Mouse (Mus musculus) spleen, adult 2 months (tissue): ENCODE results near the gene Pth2r. TPM values are rescaled to one million over a fixed set of nuclear protein-coding genes. Genes with fewer than 3 reads are reported as not detected.

Experiments used
- DNase-seq, 2 experiments: peaks; one replicate each; pipeline versions ENCODE4 v3.0.0 to v3.0.0-alpha.2; 2012 to 2021; ENCODE audit warnings: low spot score in 2 of 2, low read depth in 1 of 2
- H3K27ac ChIP-seq: fragments of 200-500 bp; 2 replicates; pipeline ENCODE4 v1.5.1; 2012; ENCODE audit warnings: low read length, inconsistent platforms; ENCODE audit not compliant: insufficient read depth
- H3K27me3 ChIP-seq: fragments of 200-500 bp; 2 replicates; pipeline ENCODE4 v1.6.1; 2012; ENCODE audit warnings: mild to moderate bottlenecking, moderate library complexity, low read length, inconsistent platforms; ENCODE audit not compliant: control insufficient read depth, insufficient read depth
- H3K36me3 ChIP-seq: fragments of 200-500 bp; 2 replicates; pipeline ENCODE4 v1.6.1; 2012; ENCODE audit warnings: mild to moderate bottlenecking, low read length, inconsistent platforms; ENCODE audit not compliant: control insufficient read depth, insufficient read depth
- H3K4me1 ChIP-seq: fragments of 200-500 bp; 2 replicates; pipeline ENCODE4 v1.6.1; 2011; ENCODE audit warnings: inconsistent platforms; ENCODE audit not compliant: control insufficient read depth, insufficient read depth, insufficient read length
- H3K4me3 ChIP-seq: fragments of 200-500 bp; 2 replicates; pipeline ENCODE4 v1.5.1; 2011; ENCODE audit warnings: mild to moderate bottlenecking, inconsistent platforms; ENCODE audit not compliant: insufficient read depth, insufficient read length; ENCODE audit errors: extremely low read depth
- CTCF ChIP-seq: fragments of 200-500 bp; IDR thresholded peaks from 2 replicates; pipeline ENCODE4 v1.5.1; 2011; ENCODE audit warnings: mild to moderate bottlenecking, inconsistent platforms; ENCODE audit not compliant: insufficient read depth, insufficient read length, insufficient replicate concordance; ENCODE audit errors: extremely low read depth
- POLR2A ChIP-seq: fragments of 200-500 bp; IDR thresholded peaks from 2 replicates; pipeline ENCODE4 v1.6.1; 2011; ENCODE audit warnings: low read depth, low read length, inconsistent platforms
- WGBS: fragments of 180-500 bp; shearing (Covaris S2); methylation state at CpG from one replicate; pipeline ENCODE4 v1.1.7; 2018; 5-methylcytosine and 5-hydroxymethylcytosine counted together
- polyA plus RNA-seq: library from polyadenylated mRNA; depleted of rRNA; stranded (reverse); fragments of >200 nt; gene quantifications from 2 replicates; pipeline ENCODE4 v1.2.3, GENCODE M21; 2012; rRNA removed

Gene Pth2r
- not detected in 2 replicates for polyA plus RNA-seq

DNA sequence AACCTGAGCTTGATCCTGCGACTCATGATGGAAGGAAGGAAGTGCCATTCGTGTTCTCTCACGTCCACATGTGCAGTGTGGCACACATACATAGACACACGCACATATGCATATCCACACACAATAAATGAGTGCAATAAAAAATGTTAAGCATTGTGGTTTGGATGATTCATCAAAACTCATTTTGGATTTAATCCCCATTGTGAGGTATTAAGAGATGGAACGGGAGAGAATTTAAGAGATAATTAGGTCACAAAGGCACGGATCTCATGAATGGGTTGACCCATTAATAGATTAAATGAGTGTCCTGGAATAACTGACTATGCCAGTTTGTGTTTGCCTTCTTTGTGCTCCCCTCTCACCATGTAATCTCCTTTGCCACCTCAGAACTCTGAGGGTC lies at the start of gene Pth2r:
Gene Pth2r, plus strand, starts transcription at position 301 of the 400 bp plus-strand sequence.
- no peak for DNase-seq
- Histone ChIP-seq H3K4me3 (no peak within 1 kb of the TSS), H3K4me1 (no peaks in the 10 kb centered on the region), H3K27me3 (no peaks in the 10 kb centered on the region), H3K27ac (no peak within 1 kb of the TSS), H3K36me3 (no peaks in the 10 kb centered on the region; the same call in none of the 2 replicates)
- no peak for TF ChIP-seq POLR2A
- no peak for TF ChIP-seq CTCF
- WGBS: 76% methylated on average over 6 of the region's 6 CpGs

DNA sequence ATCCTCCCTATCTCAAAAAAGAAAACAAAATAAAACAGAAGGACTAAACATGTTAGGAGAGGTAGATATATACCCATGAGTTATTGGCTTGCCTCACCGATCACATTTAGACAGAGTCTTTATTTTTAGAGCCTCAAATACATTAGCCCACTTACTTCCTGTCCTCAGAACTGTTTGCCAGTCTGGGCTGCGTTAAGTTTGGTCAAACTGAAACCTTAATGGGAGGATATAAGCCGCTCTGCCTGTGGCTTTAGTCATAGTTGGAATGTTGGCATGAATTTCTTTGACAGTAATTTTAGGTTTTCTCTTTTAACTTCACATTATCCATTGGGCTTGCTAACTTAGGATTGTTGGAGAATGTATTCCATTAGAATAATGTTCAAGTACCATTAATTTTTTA lies 44.1 kb upstream of the Pth2r start:
- no peak for DNase-seq
- no peak for TF ChIP-seq POLR2A
- peaks cover 8% of the 10 kb centered on the region; the same call in 1 of the 2 replicates for H3K4me1 ChIP-seq
- 18% methylated on average over 3 of the region's 3 CpGs for WGBS
- H3K4me3 ChIP-seq: no peak overlapping the region
- H3K36me3 ChIP-seq: peaks cover 7% of the 10 kb centered on the region
- H3K27ac ChIP-seq: no peak overlapping the region
- no peaks in the 10 kb centered on the region for H3K27me3 ChIP-seq

DNA sequence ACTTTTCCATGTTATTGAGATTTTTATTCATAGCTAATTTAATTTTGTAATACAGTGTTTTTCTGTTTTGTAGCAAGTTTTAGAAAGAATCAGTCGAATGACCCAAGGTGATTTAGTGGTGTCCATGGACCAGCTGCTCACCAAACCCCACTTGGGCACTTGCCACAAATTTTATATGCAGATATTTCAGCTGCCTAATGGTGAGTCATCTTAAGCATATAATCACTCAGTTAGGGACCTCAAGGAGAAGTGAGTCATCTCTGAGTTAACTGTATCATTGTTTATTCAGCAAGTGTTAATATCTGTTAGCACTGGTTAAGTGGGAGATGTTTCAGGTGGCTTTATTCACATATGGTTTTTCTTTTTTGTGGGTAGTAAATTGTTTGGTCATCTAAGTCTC lies 36.2 kb upstream of the Pth2r start:
- WGBS: 90% methylated on average over 1 of the region's 1 CpGs
- no peak for DNase-seq
- Histone ChIP-seq H3K27ac (no peak overlapping the region), H3K4me3 (no peak overlapping the region), H3K36me3 (peaks cover 20% of the 10 kb centered on the region), H3K4me1 (no peaks in the 10 kb centered on the region), H3K27me3 (no peaks in the 10 kb centered on the region)
- TF ChIP-seq POLR2A: no peak
- TF ChIP-seq CTCF: no peak

DNA sequence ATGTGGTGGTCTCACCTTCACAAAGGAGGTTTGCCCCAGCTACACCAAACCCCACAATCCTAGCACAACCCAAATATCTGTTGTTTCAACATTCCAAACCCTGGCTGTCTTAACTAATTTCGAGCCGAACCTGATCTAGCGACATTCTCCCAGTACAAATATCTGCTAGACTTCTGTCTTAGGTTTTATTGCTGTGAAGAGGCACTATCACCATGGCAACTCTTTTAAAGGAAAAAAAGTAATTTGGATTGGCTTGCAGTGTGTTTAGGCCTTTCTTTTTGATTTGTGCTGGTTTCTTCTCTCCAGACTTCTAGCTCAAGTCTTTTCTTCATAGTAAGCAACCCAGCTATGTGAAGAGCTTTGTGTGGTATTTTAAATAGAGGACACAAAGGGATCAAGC lies 1.4 kb upstream of the Pth2r start:
- Histone ChIP-seq H3K27me3 (no peaks in the 10 kb centered on the region), H3K36me3 (no peaks in the 10 kb centered on the region; the same call in none of the 2 replicates), H3K4me1 (no peaks in the 10 kb centered on the region), H3K4me3 (no peak overlapping the region), H3K27ac (no peak overlapping the region)
- DNase-seq: no peak
- 94% methylated on average over 3 of the region's 3 CpGs for WGBS
- TF ChIP-seq POLR2A (no peak), CTCF (no peak)

DNA sequence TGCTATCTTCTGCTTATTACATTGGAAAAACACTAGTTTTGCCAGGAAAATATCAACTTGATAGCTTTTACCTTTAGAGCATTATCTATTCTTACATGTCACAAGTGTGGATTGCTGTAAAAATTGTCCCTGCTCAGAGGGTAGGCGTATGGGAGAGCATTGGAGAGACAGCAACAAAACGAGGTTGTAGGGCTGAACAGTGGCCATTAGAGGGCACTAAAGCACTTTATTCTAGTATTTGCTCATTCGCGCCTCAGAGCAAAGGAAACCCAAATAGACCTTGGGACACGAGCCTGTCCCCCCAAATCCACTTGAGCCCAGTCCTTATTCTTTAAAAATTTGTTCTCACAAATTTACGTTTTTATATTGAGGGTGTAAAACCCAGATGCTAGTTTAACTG lies 910 bp downstream of the Pth2r start:
- Histone ChIP-seq H3K27ac (no peak overlapping the region), H3K36me3 (no peaks in the 10 kb centered on the region; the same call in none of the 2 replicates), H3K27me3 (no peaks in the 10 kb centered on the region), H3K4me1 (no peaks in the 10 kb centered on the region), H3K4me3 (no peak overlapping the region)
- TF ChIP-seq CTCF: no peak; the same call in 1 of the 2 replicates
- TF ChIP-seq POLR2A: no peak
- peak in 1 of 2 experiments; percentile 24 for DNase-seq
- WGBS: 16% methylated on average over 6 of the region's 6 CpGs

DNA sequence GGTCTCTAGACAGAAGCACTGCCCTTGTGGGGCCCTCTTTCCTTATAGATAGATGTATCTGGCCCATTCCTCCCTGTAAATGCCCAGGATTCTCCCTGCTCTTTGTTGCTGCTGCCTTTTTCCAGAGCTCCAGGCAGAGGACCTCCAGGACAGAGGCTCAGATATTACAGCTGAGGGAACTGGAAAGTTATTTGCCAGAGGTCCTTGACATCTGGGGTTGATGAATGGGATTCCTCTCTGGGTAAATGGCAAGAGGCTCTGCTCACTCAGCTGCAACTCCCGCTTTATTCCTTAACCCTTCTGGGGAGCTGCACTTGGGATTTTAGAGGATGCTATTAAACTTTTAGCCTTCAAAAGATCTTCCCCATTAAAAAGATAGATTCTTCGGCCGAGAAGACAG lies 26.6 kb downstream of the Pth2r start:
- H3K27ac ChIP-seq: no peak overlapping the region
- no peaks in the 10 kb centered on the region for H3K36me3 ChIP-seq
- H3K27me3 ChIP-seq: 0 out of 2 replicates have a peak, but pooled peaks cover 1% of the 10 kb centered on the region
- no peaks in the 10 kb centered on the region for H3K4me1 ChIP-seq
- TF ChIP-seq POLR2A (no peak), CTCF (no peak)
- H3K4me3 ChIP-seq: no peak overlapping the region
- WGBS: 85% methylated on average over 3 of the region's 3 CpGs
- DNase-seq: no peak

DNA sequence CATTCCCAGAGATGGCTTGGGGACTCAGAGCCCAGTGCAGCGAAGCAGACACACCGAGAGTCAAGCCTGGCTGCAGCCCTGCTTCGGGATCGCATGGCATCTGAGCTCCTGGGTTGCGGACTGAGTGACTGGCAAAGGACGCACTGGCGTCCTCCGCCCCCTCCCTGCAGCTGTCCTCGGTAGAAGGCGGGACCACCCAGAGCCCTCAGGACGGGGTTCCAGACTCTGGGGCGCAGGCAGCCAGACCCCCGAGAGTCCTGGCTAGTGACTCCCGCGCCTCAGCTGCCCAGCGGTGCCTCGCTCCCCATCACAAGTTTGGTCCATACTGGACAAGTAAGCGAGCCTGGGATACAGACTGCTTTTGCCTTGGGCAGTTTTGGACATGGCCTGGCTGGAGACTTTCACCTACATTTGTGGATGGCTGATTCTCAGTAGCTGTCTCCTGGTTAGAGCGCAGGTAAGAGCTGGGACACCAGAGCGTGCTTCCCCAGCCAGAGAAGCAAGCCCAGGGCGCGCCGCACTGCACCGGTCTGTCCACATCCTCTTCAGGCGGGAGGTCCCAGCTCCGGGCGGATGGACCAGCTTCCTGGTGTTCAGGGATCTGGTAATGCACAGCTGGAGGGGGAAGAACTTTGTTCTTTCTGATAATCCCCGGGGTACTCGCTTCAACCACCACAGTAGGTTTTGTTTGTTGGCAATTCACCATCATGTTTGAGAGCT lies 29.5 kb downstream of the Pth2r start:
- Histone ChIP-seq H3K4me3 (no peak overlapping the region), H3K27ac (no peak overlapping the region), H3K4me1 (no peaks in the 10 kb centered on the region), H3K36me3 (no peaks in the 10 kb centered on the region), H3K27me3 (0 out of 2 replicates have a peak, but pooled peaks cover 1% of the 10 kb centered on the region)
- no peak for DNase-seq
- 7% methylated on average over 29 of the region's 29 CpGs for WGBS
- no peak for TF ChIP-seq POLR2A
- TF ChIP-seq CTCF: no peak
